ENCODE assay signal across 8 mouse cellular contexts in the genomic region with DNA sequence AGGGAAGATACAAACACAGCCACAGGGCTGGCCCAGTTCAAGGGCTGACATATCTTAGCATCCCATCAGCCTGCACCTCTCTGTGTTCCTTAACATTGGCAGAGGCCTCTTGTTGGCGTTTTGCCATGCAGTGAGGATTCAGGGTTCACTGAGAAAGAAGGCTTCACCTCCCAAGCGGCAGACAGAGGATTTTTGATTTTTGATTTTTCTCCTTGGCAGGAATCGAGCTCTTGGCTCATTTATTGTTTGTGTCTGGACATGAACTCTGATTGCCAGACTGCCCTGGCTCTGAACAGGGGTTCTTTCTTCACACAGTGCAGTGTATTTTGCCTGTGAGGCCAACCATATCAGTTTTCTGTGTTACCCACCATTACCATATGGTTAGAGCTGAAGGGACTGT.
DNase-seq lines count a peak whose midpoint lies in the region; ATAC-seq and TF ChIP-seq lines count a peak whose summit lies in the region.

No protein-coding gene starts in this region.

- no peaks in the 10 kb centered on the region for H3K36me3 ChIP-seq in heart, embryonic 11.5 days (ENCODE audit: control insufficient read depth, insufficient read depth, low read length)
- H3K36me3 ChIP-seq in midbrain, postnatal 0 days (ENCODE audit: insufficient read depth, low read length) = no peaks in the 10 kb centered on the region
- H3K36me3 ChIP-seq in midbrain, embryonic 13.5 days = no peaks in the 10 kb centered on the region
- no peaks in the 10 kb centered on the region for H3K36me3 ChIP-seq in midbrain, embryonic 15.5 days (replicated peaks)

- H3K4me1 ChIP-seq in heart, embryonic 11.5 days (ENCODE audit: control insufficient read depth, insufficient read depth, low read length) = no peaks in the 10 kb centered on the region
- H3K4me1 ChIP-seq in midbrain, postnatal 0 days (ENCODE audit: insufficient read depth, low read length) = no peaks in the 10 kb centered on the region
- H3K4me1 ChIP-seq in midbrain, embryonic 13.5 days (replicated peaks) = no peaks in the 10 kb centered on the region
- H3K4me1 ChIP-seq in midbrain, embryonic 15.5 days = no peaks in the 10 kb centered on the region

- DNase-seq in heart, adult 18-20 months = peak; percentile 17 to 22
- peak; percentile 60 for DNase-seq in midbrain, postnatal 0 days (ENCODE audit: low spot score)
- peak; percentile 89 to 91 for DNase-seq in cerebellum, postnatal 14 days
- DNase-seq in lung, postnatal 10 days = peak; percentile 48

- no peak for TF ChIP-seq CTCF in midbrain, postnatal 0 days (IDR thresholded peaks at IDR 0.05)

- no peak for ATAC-seq in heart, embryonic 11.5 days (replicated peaks; ENCODE audit: insufficient number of reproducible peaks, low FRiP score, low TSS enrichment)
- no peak for ATAC-seq in midbrain, postnatal 0 days (ENCODE audit: low FRiP score)
- no peak for ATAC-seq in midbrain, embryonic 13.5 days
- no peak for ATAC-seq in megakaryocyte progenitor cell, adult 5-6 weeks (replicated peaks; ENCODE audit: poor library complexity)
- no peak for ATAC-seq in midbrain, embryonic 15.5 days (replicated peaks)

- no peak overlapping the region for H3K9ac ChIP-seq in heart, embryonic 11.5 days (ENCODE audit: low read depth, low read length)
- H3K9ac ChIP-seq in midbrain, postnatal 0 days (replicated peaks; ENCODE audit: low read length, poor library complexity, severe bottlenecking) = no peak overlapping the region
- H3K9ac ChIP-seq in midbrain, embryonic 13.5 days (replicated peaks) = no peak overlapping the region
- H3K9ac ChIP-seq in midbrain, embryonic 15.5 days = no peak overlapping the region

- no peak overlapping the region for H3K4me2 ChIP-seq in heart, embryonic 11.5 days
- H3K4me2 ChIP-seq in midbrain, postnatal 0 days (ENCODE audit: low read depth, low read length, poor library complexity, severe bottlenecking) = no peak overlapping the region
- no peak overlapping the region for H3K4me2 ChIP-seq in midbrain, embryonic 13.5 days (replicated peaks)
- no peak overlapping the region for H3K4me2 ChIP-seq in midbrain, embryonic 15.5 days

- no peaks in the 10 kb centered on the region for H3K27me3 ChIP-seq in heart, embryonic 11.5 days (ENCODE audit: control insufficient read depth, insufficient read depth, low read length)
- H3K27me3 ChIP-seq in midbrain, postnatal 0 days (ENCODE audit: insufficient read depth, low read length) = no peaks in the 10 kb centered on the region
- H3K27me3 ChIP-seq in midbrain, embryonic 13.5 days = no peaks in the 10 kb centered on the region
- no peaks in the 10 kb centered on the region for H3K27me3 ChIP-seq in midbrain, embryonic 15.5 days (replicated peaks)

- no peak overlapping the region for H3K27ac ChIP-seq in heart, embryonic 11.5 days (ENCODE audit: low read depth, low read length)
- H3K27ac ChIP-seq in midbrain, postnatal 0 days (ENCODE audit: low read depth, low read length) = no peak overlapping the region
- no peak overlapping the region for H3K27ac ChIP-seq in midbrain, embryonic 13.5 days
- H3K27ac ChIP-seq in midbrain, embryonic 15.5 days = no peak overlapping the region

- H3K4me3 ChIP-seq in heart, embryonic 11.5 days (ENCODE audit: low read depth, low read length) = no peak overlapping the region
- no peak overlapping the region for H3K4me3 ChIP-seq in midbrain, postnatal 0 days (ENCODE audit: low read depth, low read length)
- H3K4me3 ChIP-seq in midbrain, embryonic 13.5 days (replicated peaks) = no peak overlapping the region
- H3K4me3 ChIP-seq in midbrain, embryonic 15.5 days = no peak overlapping the region

- 64% methylated on average over 3 of the region's 3 CpGs for WGBS in heart, embryonic 11.5 days (ENCODE audit: insufficient replicate concordance)
- WGBS in midbrain, postnatal 0 days = 66% methylated on average over 3 of the region's 3 CpGs
- 79% methylated on average over 3 of the region's 3 CpGs for WGBS in midbrain, embryonic 13.5 days
- 59% methylated on average over 3 of the region's 3 CpGs for WGBS in midbrain, embryonic 15.5 days

- no peaks in the 10 kb centered on the region for H3K9me3 ChIP-seq in heart, embryonic 11.5 days (replicated peaks; ENCODE audit: control insufficient read depth, low read length)
- H3K9me3 ChIP-seq in midbrain, postnatal 0 days (ENCODE audit: low read length) = no peaks in the 10 kb centered on the region
- H3K9me3 ChIP-seq in midbrain, embryonic 13.5 days = no peaks in the 10 kb centered on the region
- H3K9me3 ChIP-seq in midbrain, embryonic 15.5 days = no peaks in the 10 kb centered on the region

Comparison
In these comparisons a context has a peak if more than half of its experiments do, and no peak if none do; other contexts are left out.
1. DNase-seq: peak in every context shown above with its lines; median percentile 90 in cerebellum, postnatal 14 days; 60 in midbrain, postnatal 0 days; 48 in lung, postnatal 10 days; 20 in heart, adult 18-20 months.